Mouse (Mus musculus) lung, postnatal 0 days (tissue): ENCODE measurements around the gene Cybc1.

ENCODE experiments used
- CTCF ChIP-seq: IDR thresholded peaks from 2 replicates; pipeline ENCODE4 v1.5.1; 2016; ENCODE audit warnings: antibody characterized with exemption, mild to moderate bottlenecking
- EP300 ChIP-seq: IDR thresholded peaks from 2 replicates; pipeline ENCODE4 v1.6.1; 2016; ENCODE audit warnings: antibody characterized with exemption, mild to moderate bottlenecking, control low read depth

DNA sequence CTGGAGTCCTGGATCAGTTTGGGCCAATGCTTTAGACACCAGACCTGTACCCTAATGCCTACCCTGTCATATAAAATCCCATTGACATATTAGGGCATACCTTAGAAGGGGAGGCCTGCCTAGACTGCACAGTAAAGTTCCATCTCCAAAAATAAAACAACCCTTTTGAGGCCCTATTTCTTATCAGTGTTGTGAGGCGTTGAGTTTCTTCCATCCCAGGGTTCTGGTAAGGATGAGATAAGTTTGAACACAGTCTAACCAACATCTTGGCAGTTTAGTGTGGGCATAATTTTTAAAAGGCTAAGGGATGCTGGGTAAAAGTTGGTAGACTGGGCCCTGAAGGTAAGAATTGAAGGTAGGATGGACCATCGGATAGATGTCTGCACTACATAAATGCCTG, 10.5 kb upstream of the Cybc1 start:
- TF ChIP-seq CTCF (no peak), EP300 (no peak)
